Mouse (Mus musculus) adrenal gland, adult 18-20 months (tissue): Measurements from ENCODE around the gene Gucy2g. TPM values are rescaled to one million over a fixed set of nuclear protein-coding genes. Genes with fewer than 3 reads are reported as not detected.

Experiments
- DNase-seq, 2 experiments: peaks; one replicate each; pipeline ENCODE4 v3.0.0; 2021 to 2022; ENCODE audit warnings: low spot score in 2 of 2
- long read RNA-seq, 2 experiments: library from polyadenylated mRNA; stranded (forward); transcript quantifications; one replicate each; pipeline ENCODE4 v2.0.0; 2021
- total RNA-seq, 2 experiments: library from RNA; stranded (reverse); gene quantifications; 1 replicate in 1 of 2; 2 replicates in 1 of 2; pipeline ENCODE4 v1.2.3; 2021

Gucy2g gene
- not detected for total RNA-seq
- long read RNA-seq, experiment 1, result 0 reads
- long read RNA-seq, experiment 2, result 0 reads

DNA sequence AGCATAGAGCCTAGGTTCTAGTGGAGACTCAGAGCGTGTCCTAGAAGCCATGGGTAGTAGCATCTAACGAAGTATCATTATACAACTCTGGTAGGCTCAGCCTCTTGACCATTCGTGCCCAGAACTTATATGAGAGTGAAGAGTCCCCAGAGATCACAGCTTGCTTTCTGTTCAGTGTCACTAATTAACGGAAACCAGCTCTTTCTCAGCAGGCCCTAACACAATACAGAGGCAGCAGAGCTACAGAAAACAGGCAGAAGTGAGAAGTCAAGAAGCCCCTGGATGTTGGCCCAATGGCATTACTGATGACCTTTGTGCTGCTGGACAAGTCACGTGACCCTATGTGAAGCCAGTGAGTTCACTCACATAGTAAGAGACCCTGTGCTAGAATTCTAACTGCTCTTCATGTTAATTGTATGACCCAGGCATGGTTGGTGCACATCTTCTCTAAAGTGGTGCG lies at the start of gene Gucy2g:
TSS of gene Gucy2g (minus strand) at position 51 of the 460 bp plus-strand sequence.
- no peak for DNase-seq

DNA sequence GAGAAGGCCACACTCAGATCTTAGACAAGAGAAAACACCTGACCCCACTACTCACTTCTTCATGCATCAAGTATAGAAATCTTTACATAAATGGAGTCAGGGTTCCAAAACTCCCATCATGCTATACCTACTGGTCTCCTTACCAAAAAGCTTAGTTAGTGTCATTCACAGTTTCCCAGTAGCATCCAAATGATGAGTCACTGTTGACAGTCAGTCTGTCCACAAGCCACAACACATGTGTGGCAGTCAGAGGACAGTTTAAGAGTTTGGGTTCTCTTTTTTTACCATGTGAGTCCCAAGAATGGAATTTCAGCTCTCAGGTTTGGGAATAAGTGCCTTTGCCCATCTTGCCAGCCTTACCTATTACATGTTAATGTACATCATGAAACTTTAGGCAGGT lies 47.9 kb upstream of the Gucy2g start:
- DNase-seq, result no peak

DNA sequence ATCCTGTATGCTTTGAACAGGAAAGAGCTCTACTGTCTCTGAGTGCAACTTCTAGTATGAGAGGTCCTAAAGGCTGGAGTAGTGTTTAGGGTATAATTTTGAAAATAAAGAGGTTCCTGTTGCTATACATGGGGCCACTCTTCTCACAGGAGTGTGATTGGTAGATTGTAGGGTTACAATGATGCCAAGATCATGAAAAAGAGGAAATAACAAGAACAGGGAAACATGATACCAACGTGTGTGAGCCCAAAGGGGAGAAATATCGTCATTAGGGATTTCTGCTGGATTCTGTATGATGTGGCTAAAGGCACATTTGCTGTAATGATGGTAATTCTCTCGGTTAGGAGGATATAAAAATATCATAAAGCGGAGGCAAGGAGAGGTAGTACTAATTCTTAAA lies 45.0 kb upstream of the Gucy2g start:
- DNase-seq, result no peak

DNA sequence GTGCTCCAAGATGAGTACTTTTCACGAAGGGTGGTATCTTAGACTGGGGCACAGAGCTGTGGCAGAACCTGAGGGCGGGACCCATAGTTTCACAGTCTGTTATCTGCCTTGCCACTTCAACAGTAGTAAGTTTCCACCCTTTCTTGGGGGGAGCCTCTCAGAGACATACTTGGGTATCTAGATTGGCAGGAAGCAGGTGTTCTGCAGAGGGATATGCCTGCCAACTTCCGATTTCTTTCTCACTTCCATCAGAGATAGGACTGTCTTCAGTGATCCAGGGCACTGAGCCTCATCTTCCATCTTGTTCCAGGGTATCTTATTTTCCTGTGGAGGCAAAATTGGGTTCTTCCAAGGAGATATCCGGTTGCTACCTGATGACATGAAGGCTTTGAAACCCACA lies 43.1 kb upstream of the Gucy2g start:
- no peak for DNase-seq

DNA sequence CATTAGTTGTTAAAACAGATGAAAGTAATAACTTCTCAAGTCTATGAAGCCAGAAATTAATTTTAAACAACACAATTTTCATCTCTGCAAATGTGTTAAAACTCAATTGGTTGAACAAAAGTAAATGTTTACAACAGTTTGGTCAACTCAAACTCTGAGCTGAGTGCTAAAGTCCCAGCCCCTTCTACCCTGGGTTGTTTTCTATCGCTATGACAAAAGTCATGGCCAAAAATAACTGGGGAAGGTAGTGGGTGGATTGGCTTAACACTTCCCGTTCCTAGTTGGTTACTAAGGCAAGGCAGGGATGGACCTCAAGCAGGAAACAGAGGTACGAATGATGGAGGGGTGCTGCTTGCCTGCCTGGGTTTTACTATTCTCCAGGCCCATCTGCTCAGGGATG lies 35.7 kb upstream of the Gucy2g start:
- DNase-seq, result no peak

DNA sequence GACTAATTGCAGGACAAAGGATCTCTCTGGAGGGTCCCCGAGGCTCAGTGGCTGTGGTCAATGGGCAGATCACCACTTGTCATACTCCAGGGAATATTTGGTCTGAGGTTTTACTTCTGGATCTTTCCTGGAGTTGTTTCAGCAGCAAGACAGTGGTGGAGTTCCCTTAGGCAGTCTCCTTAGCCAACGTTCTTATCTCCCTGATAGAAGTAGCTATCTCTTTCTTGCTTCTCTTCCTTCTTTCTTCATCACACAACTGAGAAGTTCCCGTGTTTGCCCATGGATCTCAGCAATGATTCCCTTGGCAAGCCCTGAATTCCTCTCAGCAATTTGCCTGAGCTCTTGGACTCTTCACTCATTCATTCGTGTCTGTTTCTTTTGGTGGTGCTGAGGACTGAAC lies 35.1 kb upstream of the Gucy2g start:
- no peak for DNase-seq

DNA sequence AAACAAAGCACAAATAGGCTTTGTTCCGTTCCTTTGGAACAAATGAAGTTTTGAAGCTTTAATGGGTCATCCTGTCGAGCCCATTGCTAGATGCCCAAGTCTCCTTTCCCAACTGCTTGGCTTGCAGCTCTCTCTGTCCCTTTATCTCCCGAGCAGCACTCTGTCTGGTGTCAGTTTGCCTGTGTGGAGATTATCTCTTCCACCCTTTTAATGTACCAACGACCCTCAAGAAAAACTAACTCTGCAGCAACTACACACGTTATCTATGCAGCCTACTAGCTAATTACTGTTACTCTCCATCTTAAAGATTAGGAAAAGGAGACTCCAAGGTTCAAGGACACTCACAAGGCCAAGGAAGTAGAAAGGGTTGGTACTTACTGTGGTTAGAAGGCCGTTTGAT lies 32.3 kb upstream of the Gucy2g start:
- DNase-seq, result no peak

DNA sequence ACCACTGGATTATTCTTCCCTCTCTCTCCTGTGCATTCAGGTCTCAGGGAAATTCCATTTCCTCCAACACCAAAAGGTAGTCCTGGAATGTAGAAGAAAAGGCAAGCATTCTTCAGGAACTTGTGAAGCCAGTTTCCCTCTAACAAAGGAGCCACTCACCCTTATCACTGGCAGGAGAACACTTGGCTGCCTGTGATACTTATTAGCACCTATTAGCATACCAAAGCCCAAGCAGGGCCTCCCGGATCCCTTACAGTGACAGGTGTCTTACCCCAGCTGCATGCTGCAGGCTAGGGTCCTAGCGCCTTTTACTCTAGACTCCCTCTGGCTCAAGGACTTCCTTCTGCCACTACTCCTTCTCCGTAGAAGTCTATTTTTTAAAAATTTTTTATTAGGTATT lies 30.4 kb upstream of the Gucy2g start:
- DNase-seq, result no peak

DNA sequence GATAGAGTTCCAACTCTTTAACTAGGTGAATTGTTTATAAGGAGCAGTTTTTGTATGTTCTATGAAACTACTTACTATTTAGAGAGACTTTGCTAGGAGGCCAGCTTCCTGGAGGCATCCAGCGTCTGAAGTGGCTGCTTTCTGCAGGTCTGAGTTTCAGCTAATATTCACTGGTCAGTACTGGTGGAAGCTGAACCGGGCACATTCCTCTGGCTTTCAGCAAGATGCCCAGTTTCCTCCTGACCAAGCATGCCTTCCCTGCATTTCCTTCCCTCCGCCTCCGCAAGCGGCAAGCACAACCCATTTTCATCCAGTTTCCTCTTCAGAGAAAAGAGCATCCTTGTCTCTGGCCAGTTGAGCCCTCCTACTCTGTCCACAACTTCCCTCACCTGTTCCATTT lies 28.0 kb upstream of the Gucy2g start:
- DNase-seq, result no peak

DNA sequence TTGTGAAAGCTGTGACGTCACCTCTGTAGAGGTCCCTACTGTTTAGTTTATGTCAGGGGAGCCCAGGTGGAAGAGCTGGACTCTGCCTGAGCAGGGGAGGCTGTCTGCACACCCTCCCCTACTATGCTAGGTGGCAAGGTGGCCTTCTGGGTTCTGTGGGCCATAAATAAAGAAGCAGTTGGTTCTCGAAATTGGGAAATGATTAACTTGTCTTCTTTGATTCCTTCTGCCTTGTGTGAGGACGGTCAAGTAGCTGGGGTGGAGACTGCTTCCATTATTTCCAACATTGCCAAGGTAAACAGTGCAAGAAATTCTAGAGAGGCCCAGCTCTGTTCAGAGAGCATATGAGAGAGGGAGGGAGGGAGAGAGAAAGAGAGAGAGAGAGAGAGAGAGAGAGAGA lies 27.1 kb upstream of the Gucy2g start:
- no peak for DNase-seq

DNA sequence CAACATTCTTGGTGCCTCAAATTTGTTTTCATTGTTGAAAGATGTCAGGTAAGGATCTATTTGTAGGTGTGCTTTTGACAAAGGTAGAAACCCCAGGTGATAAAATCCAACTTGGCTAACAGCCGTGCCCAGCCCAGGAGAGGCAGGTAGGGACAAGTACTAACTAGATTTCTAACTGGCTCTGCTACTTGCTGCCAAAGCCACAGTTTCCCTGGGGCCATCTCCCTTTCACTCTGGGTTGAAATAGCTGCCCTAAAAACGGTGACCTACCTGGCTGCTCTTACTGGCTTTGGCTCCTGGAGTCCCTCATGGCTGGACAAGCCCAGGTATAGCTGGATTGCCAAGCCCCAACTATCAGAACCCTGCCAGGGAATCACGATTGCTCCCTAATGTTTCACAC lies 25.8 kb upstream of the Gucy2g start:
- DNase-seq, result no peak

DNA sequence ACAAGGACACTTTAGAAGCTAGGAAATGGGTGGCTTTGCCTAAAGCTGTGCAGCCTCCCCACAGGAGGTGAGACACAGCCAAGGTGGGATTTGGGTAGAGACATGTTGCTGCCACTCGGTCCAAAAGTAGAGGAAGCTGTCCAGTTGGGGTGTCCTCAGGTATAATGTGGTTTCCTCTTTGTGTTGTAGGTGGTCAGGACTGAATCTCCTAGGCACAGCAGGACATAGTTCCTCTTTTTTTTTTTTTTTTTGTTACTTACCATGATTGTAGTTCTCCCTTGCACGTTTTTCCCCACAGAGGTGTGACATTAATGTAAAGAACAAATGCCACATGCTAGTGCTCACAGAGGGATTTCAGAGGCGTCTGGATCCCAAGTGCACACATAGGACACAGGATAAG lies 24.2 kb upstream of the Gucy2g start:
- no peak for DNase-seq

DNA sequence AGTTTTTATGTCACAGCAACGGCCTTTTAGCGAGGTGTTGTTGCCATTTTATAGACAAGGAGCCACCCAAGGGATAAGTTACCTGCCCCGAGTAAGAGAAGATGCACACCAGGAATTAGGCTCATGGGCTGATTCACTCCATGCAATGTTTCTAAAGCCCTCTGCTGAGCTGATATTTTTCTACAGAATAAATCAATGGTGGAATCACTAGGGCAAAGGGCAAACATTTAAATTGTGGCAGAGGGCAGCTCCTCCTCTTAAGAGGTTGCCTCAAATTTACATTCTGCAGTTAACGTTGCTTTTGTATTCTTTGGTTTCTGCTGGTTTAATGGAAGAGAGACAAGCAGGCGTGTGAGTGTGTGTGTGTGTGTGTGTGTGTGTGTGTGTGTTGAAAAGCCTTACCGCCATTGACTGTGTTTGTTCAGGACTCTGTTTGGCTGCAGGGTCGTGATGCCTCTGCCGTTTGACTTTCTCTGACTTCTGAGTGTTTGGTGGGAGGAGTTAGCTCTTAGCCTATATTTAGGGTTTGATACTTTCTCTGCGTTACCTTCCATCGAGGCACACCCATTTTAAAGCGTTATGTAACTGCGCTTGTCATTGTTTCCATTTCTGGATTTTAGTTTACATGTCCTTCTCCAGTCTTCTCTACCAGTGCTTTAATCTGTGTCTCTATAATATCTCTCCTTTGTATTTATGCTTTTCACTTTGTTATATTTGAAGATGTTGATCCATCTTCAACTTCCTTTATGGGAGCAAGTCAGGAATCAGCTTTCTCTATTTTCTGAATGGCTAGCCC lies 19.6 kb upstream of the Gucy2g start:
- DNase-seq, result no peak

DNA sequence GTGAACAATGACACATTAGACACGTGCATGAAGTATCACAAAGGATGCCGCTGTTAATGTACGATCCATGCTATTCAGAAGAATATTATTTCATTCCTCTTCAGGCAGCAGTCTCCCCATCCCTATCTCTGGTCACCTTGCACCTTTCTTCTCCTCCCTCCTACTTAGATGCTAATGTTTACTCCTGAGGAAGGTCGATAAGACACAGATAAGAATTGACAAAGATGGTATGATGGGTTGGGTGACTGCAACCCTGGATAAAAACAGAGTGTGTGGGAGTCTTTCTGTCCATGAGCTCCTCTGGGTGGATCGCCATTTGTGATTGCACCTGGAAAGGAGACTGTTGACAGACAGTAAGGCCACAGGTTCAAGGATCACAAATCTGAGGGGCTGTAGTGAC lies 17.5 kb upstream of the Gucy2g start:
- DNase-seq, result no peak

DNA sequence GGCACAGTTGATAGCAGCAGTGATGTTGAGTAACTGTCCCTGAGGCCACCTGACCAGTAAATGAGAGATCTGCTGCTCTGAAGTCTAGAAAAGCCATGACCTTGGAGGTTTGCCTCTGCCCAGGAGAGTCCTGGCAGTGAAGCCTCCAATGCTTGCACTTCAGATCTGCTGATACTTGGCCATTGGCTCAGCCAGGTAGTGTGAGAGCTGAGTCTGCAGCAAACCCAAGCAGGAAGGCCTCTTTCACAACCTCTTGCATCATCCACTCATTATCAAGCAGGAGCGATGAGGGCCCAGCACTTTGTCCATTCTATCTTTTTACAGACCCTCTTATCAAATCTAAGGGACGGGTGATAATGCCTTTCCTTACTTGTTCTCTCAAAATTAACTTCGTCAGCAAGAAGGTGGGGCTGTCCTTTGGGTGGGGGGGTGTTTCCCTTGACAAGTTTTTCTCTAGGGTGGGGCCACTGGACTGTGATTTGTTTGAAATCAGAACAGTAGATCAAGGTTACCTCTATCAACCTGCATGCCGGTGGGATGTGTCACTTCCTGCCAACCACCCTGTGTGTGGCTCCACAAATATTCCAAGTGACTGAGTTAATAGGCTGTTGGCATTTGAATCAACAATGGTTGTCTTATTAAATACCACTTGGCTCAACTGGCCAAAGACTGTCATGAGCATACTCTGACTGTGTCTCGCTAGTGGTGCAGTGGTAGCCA lies 16.8 kb upstream of the Gucy2g start:
- no peak for DNase-seq

DNA sequence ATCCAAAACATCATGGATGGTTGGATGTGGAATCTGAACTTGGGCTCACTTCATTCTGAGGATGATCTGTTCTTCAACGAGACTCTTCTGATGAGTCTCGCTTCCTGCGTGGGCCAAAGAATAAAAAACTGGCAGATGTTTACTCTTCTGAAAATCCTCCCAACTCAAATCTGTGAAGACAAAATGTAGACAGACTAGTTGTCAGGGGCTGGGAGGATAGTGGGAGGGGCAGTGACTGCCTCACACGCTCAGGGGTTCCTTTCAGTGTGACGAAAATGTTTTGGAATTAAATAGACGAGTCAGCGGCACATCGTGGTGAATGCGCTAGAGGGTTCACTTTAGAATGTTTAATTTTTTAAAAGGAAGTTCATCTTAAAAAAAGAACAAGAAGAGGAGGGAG lies 15.1 kb upstream of the Gucy2g start:
- no peak for DNase-seq

DNA sequence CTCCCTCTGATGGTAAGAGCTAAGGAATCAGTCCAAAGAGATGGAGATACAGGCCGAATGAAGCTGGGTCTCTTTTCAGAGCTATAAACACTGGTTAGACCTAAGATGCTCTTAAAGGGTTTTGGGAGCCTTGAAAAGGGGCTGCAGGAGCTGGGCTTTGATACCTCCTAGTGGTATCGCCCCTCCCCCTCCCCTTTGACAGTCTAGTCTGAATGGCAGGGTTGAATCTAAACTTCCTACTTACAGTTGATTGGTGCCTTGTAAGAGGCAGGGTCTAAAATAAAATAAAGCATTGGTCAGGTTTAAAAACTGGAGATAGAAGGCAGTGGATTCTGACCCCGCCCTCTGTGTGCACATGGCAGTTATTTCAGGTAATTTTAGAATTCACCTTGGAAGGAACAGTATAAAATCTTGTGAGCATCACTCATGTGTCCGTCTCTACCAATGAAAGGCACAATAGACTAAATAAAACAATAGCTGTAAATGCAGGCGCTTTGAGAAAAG lies 13.5 kb upstream of the Gucy2g start:
- DNase-seq, result no peak

DNA sequence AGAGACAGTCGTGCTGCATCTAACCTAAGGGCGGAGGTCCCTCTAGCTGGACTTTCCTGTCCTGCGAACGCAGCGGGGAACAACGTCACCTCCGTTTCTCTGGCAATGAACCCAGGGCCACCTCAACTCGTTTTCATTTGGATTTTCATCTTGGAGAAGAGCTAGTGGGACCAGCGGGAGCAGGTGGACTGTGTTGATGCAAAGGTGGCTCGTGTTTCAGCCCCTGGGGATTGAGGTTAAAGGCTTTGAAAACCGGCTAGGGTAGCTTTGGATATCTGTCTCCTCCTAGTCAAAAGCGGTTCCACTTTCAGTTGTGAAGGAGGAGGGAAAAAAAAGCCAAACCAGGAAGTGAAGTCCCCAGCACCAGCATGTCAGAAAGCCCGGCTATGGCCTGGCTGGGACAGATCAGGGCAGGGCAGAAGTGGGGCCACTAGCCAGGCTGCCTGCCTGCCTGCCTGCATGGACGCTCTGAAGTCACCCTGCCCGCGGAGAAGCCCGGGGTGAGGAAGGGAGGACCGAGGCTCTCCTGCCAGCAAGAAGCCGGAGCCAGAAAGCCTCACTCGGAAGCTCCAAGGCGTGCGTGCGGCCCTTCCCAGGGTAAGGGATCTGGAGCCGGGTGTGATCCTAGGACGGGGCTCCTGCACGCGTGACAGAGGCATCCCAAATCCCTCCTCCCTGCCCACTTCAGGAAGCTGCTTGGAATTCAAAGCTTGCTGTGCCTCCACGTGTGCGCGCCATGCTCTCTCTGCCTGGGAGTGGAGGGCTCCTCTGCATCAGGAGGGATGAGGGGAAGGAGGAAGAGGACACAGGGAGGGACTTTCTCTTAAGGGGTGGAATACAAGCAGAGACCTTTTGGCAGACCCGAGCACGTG lies 12.8 kb upstream of the Gucy2g start:
- peak; percentile 67 for DNase-seq

DNA sequence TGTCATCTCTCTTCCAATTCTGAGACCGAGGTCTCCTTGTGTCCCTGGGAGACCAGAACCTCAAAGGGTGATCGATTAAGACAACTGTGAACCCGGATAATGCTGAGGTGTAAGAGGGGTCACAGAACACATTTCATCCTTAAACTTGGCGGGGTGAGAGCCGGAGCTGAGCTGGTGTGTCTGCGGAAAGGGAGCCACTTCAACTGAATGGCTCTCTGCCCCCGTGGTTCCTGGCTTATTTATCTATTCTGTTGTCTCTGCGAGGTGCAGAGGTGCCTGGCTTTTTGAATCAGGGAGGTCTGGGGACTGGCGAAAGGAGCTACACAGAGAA lies 12.2 kb upstream of the Gucy2g start:
- DNase-seq, result peak in 1 of 2 experiments; percentile 31

DNA sequence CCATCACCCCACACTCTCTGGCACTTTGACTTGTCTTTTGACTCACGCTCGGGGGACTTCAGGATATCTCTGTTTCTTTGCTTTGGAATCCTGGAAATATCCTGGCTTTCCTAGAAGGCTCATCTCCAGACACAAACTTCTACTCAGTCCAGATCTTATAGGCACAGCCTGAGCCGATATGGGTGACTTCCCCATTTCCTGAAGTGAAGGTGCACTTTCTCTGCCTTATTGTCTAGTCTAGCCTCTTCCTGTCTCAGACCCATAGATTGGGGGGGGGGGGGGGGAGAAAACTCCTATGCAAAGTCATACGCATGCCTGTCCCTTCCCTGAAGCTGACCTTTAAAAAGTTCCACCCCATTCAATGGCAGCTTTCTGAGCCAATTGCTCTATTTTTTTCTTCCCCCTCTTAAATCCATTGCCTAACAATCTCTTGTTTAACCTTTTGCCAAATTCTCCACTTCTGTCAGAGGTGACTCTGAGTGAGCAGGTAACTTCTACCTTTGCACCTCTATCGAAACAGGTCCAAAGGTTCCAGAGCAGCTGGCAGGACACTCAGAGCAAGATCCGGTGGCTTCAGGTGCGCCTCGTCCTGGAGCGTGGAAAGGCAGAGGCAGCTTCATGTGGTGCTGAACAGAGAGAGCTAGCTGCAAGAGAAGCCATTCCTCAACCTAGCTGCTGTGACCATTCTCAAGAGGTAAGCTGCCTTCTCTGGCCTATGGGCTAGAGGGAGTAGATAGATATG lies 10.5 kb upstream of the Gucy2g start, which contains the start of gene Acsl5:
TSS of gene Acsl5 (plus strand) at position 556 of the 742 bp plus-strand sequence.
- no peak for DNase-seq

DNA sequence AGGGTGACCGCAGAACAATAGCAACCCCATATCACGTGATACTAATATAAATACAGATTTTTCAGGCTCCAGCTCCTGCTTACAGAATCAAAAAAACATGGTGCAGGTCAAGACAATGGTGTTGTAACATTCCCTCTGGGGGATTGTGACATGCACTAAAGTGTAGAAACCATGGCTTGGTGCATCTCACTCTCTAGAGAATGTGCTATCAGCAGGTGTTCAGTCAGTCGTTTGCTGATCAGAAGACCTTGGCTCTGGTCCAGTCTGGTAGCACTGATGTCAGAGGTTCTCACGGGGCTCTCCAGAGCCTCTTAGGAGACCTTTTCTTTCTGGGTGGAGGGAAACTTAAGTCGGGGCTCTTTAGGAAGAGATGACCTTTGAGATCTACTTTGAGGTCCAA lies 9.4 kb upstream of the Gucy2g start:
- no peak for DNase-seq
